Mouse (Mus musculus): Measurements from ENCODE around the gene Zfp277. TPM values are rescaled to one million over a fixed set of nuclear protein-coding genes. Genes with fewer than 3 reads are reported as not detected.

Gene Zfp277
- polyA plus RNA-seq, 1 experiment from 2014 or later: 37.9 TPM

DNA sequence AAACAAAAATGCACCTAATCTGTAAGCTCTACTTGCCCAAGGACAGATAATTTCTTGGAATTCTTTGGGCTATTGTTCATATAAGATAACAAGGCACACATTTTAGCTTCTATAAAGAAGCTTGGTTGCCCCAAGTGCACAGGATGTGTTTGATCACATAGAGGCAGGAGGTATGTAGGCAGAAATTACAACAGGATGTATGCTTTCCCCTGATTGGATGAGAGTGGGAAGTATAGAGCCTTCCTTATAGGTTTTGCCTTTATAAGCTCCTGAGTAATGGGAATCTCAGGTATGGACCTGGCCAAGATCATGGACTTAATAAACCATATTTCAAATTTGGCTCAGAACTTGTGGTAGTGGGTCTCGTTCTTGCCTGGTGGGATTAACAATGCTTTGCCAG, 20.7 kb downstream of the Zfp277 start:
- DNase-seq (ENCODE audit: low spot score): no peak
- Histone ChIP-seq H3K9me3 (replicated peaks) (no peaks in the 10 kb centered on the region), H3K4me1 (peaks cover 9% of the 10 kb centered on the region), H3K27ac (no peak overlapping the region), H3K36me3 (no peaks in the 10 kb centered on the region), H3K27me3 (ENCODE audit: low read depth, poor library complexity, severe bottlenecking) (no peaks in the 10 kb centered on the region), H3K4me3 (no peak overlapping the region)
- WGBS: 97% methylated on average over 1 of the region's 1 CpGs

DNA sequence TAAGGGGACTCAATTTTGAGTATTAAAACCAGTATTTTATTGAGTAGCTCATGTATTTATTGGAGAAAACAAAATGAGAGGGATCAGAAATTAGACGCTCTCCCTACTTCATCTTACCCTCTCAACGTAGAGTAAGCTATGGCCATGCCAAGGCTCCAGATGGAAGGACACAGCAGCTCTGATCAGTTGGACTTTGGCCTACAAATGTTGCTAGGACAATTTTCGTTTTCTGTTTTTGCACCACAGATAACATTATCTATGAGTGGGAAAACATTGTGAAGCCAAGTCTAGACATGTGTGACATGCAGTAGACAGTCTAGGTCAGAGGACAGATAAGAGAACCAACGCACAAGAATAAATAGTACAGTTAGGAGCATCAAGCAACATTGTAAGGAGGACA, 28.4 kb downstream of the Zfp277 start:
- no peaks in the 10 kb centered on the region for H3K36me3 ChIP-seq
- DNase-seq (ENCODE audit: low spot score): no peak
- no peaks in the 10 kb centered on the region for H3K9me3 ChIP-seq (replicated peaks)
- H3K27me3 ChIP-seq (ENCODE audit: low read depth, poor library complexity, severe bottlenecking): no peaks in the 10 kb centered on the region
- H3K4me3 ChIP-seq: no peak overlapping the region
- no peaks in the 10 kb centered on the region for H3K4me1 ChIP-seq
- WGBS: 95% methylated on average over 4 of the region's 4 CpGs
- H3K27ac ChIP-seq: no peak overlapping the region

DNA sequence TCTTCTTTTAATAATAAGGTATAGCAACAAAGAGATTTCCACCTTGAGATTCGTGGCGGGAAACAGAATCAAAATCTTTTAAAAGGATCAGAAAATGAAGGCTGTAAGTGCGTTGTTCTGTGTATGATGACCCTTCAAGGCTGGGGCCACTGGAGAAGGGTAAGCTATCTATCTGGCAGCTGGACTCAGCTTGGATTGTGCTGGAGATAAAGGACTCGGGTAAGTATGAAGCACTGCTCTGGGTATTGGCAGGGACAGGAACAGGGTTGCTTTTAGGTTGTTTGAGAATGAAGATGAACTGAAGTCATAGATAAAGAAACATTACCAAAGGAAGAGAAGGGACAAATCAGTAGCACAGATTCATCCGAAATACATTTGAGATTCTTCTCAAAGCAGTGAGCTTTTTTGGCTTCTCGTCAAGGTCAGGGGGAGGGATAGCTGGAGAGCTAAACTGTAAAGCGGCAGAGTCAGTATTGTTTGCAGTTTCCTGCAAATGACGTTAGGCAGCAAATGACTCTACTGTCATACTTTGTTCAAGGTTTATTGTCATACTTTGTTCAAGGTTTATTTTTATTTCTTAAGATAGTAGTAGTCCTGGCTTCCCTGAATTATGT, 30.3 kb downstream of the Zfp277 start:
- H3K4me1 ChIP-seq: no peaks in the 10 kb centered on the region
- no peak for DNase-seq (ENCODE audit: low spot score)
- no peak overlapping the region for H3K27ac ChIP-seq
- no peak overlapping the region for H3K4me3 ChIP-seq
- no peaks in the 10 kb centered on the region for H3K36me3 ChIP-seq
- no peaks in the 10 kb centered on the region for H3K9me3 ChIP-seq (replicated peaks)
- 92% methylated on average over 8 of the region's 8 CpGs for WGBS
- no peaks in the 10 kb centered on the region for H3K27me3 ChIP-seq (ENCODE audit: low read depth, poor library complexity, severe bottlenecking)

DNA sequence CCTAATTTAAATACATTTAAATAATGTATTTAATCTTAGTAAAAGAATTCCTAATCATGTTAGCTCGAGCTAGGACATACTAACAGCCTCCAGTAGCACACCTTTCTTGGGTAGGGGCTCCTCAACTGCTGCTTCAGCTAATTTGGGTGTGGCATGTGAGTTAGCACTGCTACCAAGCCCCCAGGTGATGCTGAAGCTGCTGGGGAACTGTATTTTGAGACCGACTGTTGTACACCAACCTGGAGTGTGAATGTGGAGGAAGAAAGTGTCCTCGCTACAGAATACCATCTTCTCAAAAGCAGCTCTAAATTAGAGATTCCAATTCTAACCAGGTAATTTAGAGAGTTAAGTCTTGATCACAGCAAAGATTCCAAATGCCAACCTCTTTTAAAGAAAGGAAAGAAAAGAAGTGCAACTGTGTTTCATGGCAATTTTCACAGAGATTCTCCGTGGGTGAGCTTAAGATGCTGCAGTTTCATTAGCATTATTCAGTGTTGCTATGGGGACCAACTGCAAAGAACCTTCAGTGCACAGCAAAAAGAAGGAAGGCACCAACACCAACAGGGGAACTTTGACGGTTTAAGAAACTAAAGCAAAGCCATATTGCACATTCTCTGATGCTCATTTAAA, 30.9 kb downstream of the Zfp277 start:
- Histone ChIP-seq H3K36me3 (0 out of 2 replicates have a peak, but pooled peaks cover 1% of the 10 kb centered on the region), H3K27me3 (ENCODE audit: low read depth, poor library complexity, severe bottlenecking) (no peaks in the 10 kb centered on the region), H3K4me3 (no peak overlapping the region), H3K4me1 (no peaks in the 10 kb centered on the region), H3K9me3 (replicated peaks) (no peaks in the 10 kb centered on the region), H3K27ac (no peak overlapping the region)
- no peak for DNase-seq (ENCODE audit: low spot score)
- WGBS: 75% methylated on average over 5 of the region's 5 CpGs

DNA sequence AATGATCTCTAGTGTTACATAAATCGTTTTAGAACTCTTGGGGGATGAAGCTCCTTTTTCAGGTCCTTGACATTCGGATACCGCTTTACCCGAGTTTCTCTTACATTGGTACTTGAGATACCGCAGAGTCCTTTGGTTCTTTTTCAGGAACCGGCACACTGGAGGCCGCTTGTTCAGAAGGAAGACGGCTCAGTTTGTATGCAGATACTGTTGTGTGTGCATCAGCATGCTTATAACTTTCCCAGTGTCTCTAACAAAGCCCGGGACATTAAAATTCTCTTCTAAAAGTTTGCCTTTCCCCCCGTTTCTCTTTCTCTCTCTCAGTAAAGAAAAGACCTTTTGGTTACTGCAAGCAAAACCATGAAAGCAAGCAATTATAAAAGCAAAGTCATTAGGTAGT, 45.9 kb downstream of the Zfp277 start:
- H3K4me3 ChIP-seq: no peak overlapping the region
- 94% methylated on average over 10 of the region's 10 CpGs for WGBS
- H3K4me1 ChIP-seq: no peaks in the 10 kb centered on the region
- no peak overlapping the region for H3K27ac ChIP-seq
- H3K27me3 ChIP-seq (ENCODE audit: low read depth, poor library complexity, severe bottlenecking): no peaks in the 10 kb centered on the region
- peaks cover 9% of the 10 kb centered on the region; the same call in 1 of the 2 replicates for H3K36me3 ChIP-seq
- H3K9me3 ChIP-seq (replicated peaks): no peaks in the 10 kb centered on the region
- DNase-seq (ENCODE audit: low spot score): no peak

DNA sequence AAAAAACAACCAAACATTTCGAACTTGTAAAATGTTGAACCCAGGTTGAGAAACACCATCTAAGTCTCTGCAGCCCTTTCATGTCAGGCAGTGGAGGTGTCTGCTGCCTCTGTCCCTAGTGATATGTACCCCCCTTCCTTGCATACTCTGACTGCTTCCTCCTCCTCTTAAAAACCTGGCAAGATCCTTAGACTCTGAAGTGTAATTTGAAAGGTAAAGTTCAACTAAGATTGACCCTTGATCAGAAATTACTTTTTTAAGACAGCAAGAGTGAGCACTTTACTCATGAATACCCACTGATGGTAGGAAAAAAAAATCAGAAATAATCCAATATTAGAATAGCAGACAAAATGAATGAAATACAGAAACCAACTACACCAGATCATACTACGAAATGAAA, 46.3 kb downstream of the Zfp277 start:
- Histone ChIP-seq H3K9me3 (replicated peaks) (no peaks in the 10 kb centered on the region), H3K36me3 (peaks cover 9% of the 10 kb centered on the region; the same call in 1 of the 2 replicates), H3K27ac (no peak overlapping the region), H3K4me3 (no peak overlapping the region), H3K27me3 (ENCODE audit: low read depth, poor library complexity, severe bottlenecking) (no peaks in the 10 kb centered on the region), H3K4me1 (no peaks in the 10 kb centered on the region)
- 94% methylated on average over 2 of the region's 2 CpGs for WGBS
- DNase-seq (ENCODE audit: low spot score): no peak

DNA sequence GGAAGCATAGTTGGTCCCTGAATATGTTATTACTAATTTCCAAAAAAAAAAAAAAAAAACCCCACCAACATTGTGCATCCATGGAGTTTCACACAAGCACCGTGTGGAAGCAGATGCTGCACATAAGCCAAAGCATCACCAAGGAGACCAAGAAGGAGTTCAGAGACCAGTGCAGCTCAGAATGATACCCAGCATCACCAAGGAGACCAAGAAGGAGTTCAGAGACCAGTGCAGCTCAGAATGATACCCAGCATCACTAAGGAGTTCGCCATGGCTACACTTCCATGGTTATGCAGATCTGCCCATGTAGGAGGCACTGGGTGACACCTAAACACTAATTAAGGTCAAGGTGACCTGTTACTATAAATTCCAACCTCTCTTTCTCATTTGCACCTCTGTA, 46.8 kb downstream of the Zfp277 start:
- Histone ChIP-seq H3K4me1 (no peaks in the 10 kb centered on the region), H3K4me3 (no peak overlapping the region), H3K27me3 (ENCODE audit: low read depth, poor library complexity, severe bottlenecking) (no peaks in the 10 kb centered on the region), H3K36me3 (peaks cover 9% of the 10 kb centered on the region; the same call in 1 of the 2 replicates), H3K9me3 (replicated peaks) (no peaks in the 10 kb centered on the region), H3K27ac (no peak overlapping the region)
- 91% methylated on average over 2 of the region's 2 CpGs for WGBS
- DNase-seq (ENCODE audit: low spot score): no peak

DNA sequence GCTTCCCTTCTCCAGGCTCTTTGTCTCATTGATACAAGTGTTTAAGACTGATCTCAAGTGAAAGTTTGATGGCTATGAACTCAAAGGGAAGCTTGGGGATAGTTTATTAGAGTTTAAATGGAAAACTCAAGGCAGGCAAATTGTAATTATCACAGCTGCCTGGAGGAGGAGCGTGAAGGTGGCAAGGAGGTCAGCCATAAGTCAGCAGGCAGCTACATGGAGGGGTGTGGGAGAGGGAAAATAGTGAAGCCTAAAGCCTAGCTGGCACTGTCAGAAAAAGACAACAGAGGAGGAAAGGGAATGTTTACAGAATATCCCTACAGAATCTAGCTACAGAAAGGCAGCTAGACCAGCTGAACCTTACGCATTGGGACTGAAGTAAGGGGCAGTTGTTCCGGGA, 52.8 kb downstream of the Zfp277 start:
- no peak overlapping the region for H3K27ac ChIP-seq
- H3K27me3 ChIP-seq (ENCODE audit: low read depth, poor library complexity, severe bottlenecking): no peaks in the 10 kb centered on the region
- H3K36me3 ChIP-seq: 0 out of 2 replicates have a peak, but pooled peaks cover 3% of the 10 kb centered on the region
- DNase-seq (ENCODE audit: low spot score): no peak
- peaks cover 6% of the 10 kb centered on the region; the same call in 1 of the 2 replicates for H3K4me1 ChIP-seq
- WGBS: 72% methylated on average over 3 of the region's 3 CpGs
- no peaks in the 10 kb centered on the region for H3K9me3 ChIP-seq (replicated peaks)
- H3K4me3 ChIP-seq: no peak overlapping the region

DNA sequence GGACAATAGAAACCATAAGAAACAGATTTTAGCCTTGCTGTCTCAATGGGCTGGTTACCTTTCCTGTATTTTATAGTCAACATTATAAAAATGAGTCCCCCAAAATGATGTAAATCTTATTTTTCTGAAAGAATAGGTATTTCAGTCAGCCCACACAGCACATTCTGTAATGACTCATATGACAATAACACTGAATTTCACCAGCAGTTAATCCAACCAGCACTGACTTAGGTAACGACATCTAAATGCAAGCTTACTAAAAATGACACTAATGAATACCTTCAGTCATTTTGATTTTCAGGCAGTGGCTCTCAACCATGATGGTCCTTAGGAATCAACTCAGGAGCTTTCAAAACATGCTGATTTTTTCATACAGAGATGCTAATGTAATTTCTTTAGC, 54.4 kb downstream of the Zfp277 start:
- Histone ChIP-seq H3K27me3 (ENCODE audit: low read depth, poor library complexity, severe bottlenecking) (no peaks in the 10 kb centered on the region), H3K36me3 (no peaks in the 10 kb centered on the region), H3K27ac (no peak overlapping the region), H3K4me1 (peaks cover 6% of the 10 kb centered on the region; the same call in 1 of the 2 replicates), H3K4me3 (no peak overlapping the region), H3K9me3 (replicated peaks) (no peaks in the 10 kb centered on the region)
- WGBS: 88% methylated on average over 1 of the region's 1 CpGs
- no peak for DNase-seq (ENCODE audit: low spot score)

DNA sequence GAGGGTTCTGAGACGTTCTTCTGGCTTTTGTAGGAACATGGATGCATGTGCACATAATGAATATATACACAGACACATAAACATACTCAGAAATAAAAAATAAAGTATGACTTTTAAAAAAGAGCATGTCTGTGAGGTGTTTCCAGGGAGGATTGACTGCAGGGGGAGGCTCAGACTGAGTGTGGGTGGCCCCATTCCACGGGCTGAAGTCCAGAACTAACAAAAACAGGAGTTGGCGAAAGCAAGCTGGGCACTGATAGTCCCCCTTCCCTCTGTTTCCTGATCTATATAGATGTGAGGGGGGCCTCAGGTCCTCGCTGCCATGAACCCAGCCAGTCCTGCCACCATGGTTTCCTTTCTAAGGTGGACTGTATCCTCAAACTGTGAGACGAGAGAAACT, 57.9 kb downstream of the Zfp277 start:
- Histone ChIP-seq H3K4me3 (no peak overlapping the region), H3K27me3 (ENCODE audit: low read depth, poor library complexity, severe bottlenecking) (no peaks in the 10 kb centered on the region), H3K9me3 (replicated peaks) (no peaks in the 10 kb centered on the region), H3K4me1 (peaks cover 2% of the 10 kb centered on the region; the same call in 1 of the 2 replicates), H3K36me3 (no peaks in the 10 kb centered on the region), H3K27ac (no peak overlapping the region)
- DNase-seq (ENCODE audit: low spot score): no peak
- WGBS: 81% methylated on average over 5 of the region's 5 CpGs

DNA sequence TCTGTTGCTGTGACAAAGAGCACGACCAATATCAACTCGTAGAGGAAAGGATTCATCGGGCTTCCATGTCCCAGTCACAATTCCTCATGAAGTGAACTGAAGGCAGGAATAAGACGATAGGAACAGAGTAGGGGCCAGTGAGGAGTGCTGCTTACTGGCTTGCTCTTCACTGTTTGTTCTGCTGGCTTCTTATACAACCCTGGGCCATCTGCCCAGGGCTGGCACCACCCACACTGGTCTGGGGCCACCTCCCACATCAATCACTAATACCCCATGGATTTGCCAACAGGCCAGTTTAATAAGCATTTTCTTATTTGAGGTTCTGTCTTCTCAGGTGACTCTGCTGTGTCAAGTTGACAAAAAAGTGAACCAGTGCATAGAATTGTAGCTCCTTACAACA, 60.4 kb downstream of the Zfp277 start:
- Histone ChIP-seq H3K4me1 (no peaks in the 10 kb centered on the region), H3K36me3 (no peaks in the 10 kb centered on the region), H3K4me3 (no peak overlapping the region), H3K27ac (no peak overlapping the region), H3K9me3 (replicated peaks) (no peaks in the 10 kb centered on the region), H3K27me3 (ENCODE audit: low read depth, poor library complexity, severe bottlenecking) (no peaks in the 10 kb centered on the region)
- DNase-seq (ENCODE audit: low spot score): no peak
- 96% methylated on average over 4 of the region's 4 CpGs for WGBS

DNA sequence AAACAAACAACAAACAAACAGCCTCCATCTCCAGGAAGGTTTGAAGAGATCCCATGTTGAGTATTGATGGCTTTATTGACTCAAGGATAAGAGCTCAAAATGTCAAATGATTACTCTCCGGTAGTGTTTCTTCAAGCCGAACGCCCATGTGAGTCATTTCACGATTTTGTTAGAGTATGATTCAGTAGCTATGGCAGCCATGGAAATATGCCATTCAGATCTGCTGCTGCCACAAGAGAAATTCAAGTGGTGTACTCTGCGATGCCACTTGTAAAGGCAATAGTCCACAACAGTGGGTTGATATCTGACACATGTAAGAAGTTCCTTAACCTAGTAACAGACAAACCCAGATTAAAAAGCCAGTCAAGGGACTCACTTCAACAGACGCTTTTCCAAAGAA, 62.0 kb downstream of the Zfp277 start:
- H3K9me3 ChIP-seq (replicated peaks): no peaks in the 10 kb centered on the region
- H3K27ac ChIP-seq: no peak overlapping the region
- H3K27me3 ChIP-seq (ENCODE audit: low read depth, poor library complexity, severe bottlenecking): no peaks in the 10 kb centered on the region
- no peak for DNase-seq (ENCODE audit: low spot score)
- no peaks in the 10 kb centered on the region for H3K36me3 ChIP-seq
- no peak overlapping the region for H3K4me3 ChIP-seq
- no peaks in the 10 kb centered on the region for H3K4me1 ChIP-seq
- WGBS: 94% methylated on average over 6 of the region's 6 CpGs

DNA sequence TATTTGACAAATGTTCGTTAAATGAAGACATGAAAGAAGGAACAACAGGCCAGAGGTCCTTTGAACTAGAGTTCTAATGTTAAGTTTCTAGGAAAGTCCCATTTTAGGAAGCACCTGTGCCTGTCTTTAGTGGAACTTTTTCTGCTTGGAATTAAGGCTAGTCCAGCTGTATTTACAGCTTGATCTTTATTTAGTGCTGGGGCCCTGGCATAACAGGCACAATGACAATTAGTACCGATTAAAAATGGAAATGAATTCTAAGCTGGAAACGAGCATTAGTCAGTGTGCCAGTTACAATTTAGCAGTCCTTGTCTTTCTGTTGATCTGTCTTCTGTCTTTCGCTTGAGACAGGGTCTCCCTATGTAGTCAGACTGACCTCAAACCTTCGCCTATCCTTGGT, 63.2 kb downstream of the Zfp277 start:
- WGBS: 89% methylated on average over 5 of the region's 5 CpGs
- H3K27ac ChIP-seq: no peak overlapping the region
- no peak overlapping the region for H3K4me3 ChIP-seq
- H3K4me1 ChIP-seq: no peaks in the 10 kb centered on the region
- DNase-seq (ENCODE audit: low spot score): no peak
- H3K9me3 ChIP-seq (replicated peaks): no peaks in the 10 kb centered on the region
- H3K36me3 ChIP-seq: no peaks in the 10 kb centered on the region
- no peaks in the 10 kb centered on the region for H3K27me3 ChIP-seq (ENCODE audit: low read depth, poor library complexity, severe bottlenecking)

DNA sequence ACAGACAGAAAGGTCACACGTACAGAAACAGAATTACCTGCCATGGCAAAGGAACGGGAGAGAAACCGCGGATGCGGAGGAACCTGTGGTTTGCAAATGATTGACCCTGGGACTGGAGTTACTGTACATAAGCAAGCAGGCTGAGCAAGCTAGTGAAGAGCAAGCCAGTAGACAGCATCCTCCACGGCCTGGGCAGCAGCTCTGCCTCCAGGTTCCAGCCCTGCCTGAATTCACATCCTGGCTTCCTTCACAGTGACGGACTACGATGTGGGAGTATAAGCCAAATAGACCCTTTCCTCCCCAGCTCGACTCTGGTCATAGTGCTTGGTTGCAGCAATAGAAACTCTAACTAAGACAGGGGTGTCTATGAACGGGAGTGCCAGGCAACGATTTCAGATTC, 63.9 kb downstream of the Zfp277 start:
- H3K9me3 ChIP-seq (replicated peaks): no peaks in the 10 kb centered on the region
- H3K27ac ChIP-seq: no peak overlapping the region
- no peaks in the 10 kb centered on the region for H3K4me1 ChIP-seq
- H3K27me3 ChIP-seq (ENCODE audit: low read depth, poor library complexity, severe bottlenecking): no peaks in the 10 kb centered on the region
- H3K4me3 ChIP-seq: no peak overlapping the region
- H3K36me3 ChIP-seq: no peaks in the 10 kb centered on the region
- DNase-seq (ENCODE audit: low spot score): no peak
- 95% methylated on average over 11 of the region's 11 CpGs for WGBS

Data from limb, embryonic 10.5 days (tissue).